Mouse (Mus musculus) gonadal fat pad, adult 2 months (tissue): ENCODE measurements around the gene Btd. TPM values are rescaled to one million over a fixed set of nuclear protein-coding genes. Genes with fewer than 3 reads are reported as not detected.

Experiments
- DNase-seq: peaks from one replicate; pipeline ENCODE4 v3.0.0-alpha.2; 2012; ENCODE audit warnings: low read depth
- polyA plus RNA-seq: library from polyadenylated mRNA; depleted of rRNA; stranded (reverse); fragments of >200 nt; gene quantifications from 2 replicates; pipeline ENCODE4 v1.2.3, GENCODE M21; 2012; rRNA removed

Btd gene
- polyA plus RNA-seq, 1 experiment, result 41.5 TPM

- no peak for DNase-seq
Measured at GRCm38 (mm10) chr14:31700376-31700775, 59.5 kb downstream of the Btd start.

DNA sequence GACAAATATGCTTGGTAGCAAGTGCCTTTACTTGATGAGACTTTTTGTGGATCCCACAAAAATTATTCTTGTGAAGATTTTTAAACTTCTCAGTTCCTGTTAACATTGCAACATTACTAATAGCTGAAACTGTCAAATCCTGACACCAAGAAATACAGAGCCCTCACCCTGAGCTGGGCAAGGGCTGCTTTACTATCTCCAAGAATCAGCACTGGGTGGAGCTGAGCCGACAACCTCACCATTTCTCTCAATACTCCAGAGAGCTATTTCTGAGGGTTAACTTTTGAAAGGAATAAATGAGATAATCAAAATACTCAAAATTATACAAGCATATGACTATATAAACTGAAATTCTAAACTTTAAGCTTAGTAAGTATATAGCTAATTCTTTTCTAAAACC, 68.5 kb downstream of the Btd start:
- DNase-seq, result no peak

GRCm38 (mm10) chr14:31715669-31716068, 74.8 kb downstream of the Btd start:
- no peak for DNase-seq

DNA sequence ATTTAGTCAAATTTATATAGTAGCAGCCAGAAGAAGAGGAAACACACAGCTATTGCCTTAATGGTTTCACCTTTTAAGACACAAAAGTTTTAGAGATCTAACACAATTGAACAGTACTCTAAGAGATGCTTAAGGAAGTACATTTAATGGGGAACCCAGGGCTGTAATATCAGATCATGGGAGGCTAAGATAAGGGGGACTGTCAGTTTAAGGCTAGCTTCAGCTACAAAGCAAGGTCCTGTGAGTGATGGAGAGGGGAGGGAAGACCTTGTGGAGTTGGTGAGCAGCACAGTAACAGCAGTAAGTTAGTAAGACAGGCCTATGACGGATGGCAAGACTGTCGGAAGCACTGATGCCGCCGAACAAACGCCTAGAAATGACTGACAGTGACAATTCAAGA, 76.5 kb downstream of the Btd start:
- no peak for DNase-seq

Other genes with a start within 250 kb of the Btd start
- gene Sh3bp5, start 204.9 kb upstream of the Btd start, polyA plus RNA-seq, result 25.2 and 29.3 TPM in 2 replicates
- gene Eaf1, start 146.6 kb upstream of the Btd start, polyA plus RNA-seq, result 30.8 and 35.4 TPM in 2 replicates
- 8.5 and 9.3 TPM in 2 replicates for gene Mettl6, start 146.0 kb upstream of the Btd start, polyA plus RNA-seq
- 0.13 and 0.36 TPM in 2 replicates for gene Colq, start 49.7 kb upstream of the Btd start, polyA plus RNA-seq
- not detected in 2 replicates for gene Gm49387, start 150 bp upstream of the Btd start, polyA plus RNA-seq
- 17.7 and 20.0 TPM in 2 replicates for gene Hacl1, start 258 bp downstream of the Btd start, polyA plus RNA-seq
- 12.0 and 12.2 TPM in 2 replicates for gene Ankrd28, start 189.6 kb downstream of the Btd start, polyA plus RNA-seq